Mouse (Mus musculus) embryonic facial prominence, embryonic 15.5 days (tissue): ENCODE data around the gene Cbx5. TPM values are rescaled to one million over a fixed set of nuclear protein-coding genes. Genes with fewer than 3 reads are reported as not detected.
"Not testable (repeated sequence)": the region's sequence is repeated elsewhere in the genome, so short reads cannot be mapped to it uniquely, and the experiment has no call there.

Experiments used
- ATAC-seq: fragments of 200-750 bp; cut with Nextera tagmentation; 2 replicates; pipeline ENCODE4 v1.8.0; 2017; ENCODE audit warnings: low read depth, moderate TSS enrichment; ENCODE audit not compliant: insufficient number of reproducible peaks, low FRiP score, low TSS enrichment
- H3K27ac ChIP-seq: fragments of 300-500 bp; sonication (generic); replicated peaks from 2 replicates; pipeline ENCODE4 v1.5.1; 2015; ENCODE audit warnings: mild to moderate bottlenecking, inconsistent platforms
- H3K27me3 ChIP-seq: fragments of 300-500 bp; sonication (generic); 2 replicates; pipeline ENCODE4 v1.6.1; 2015; ENCODE audit warnings: inconsistent platforms
- H3K36me3 ChIP-seq: fragments of 300-500 bp; sonication (generic); 2 replicates; pipeline ENCODE4 v1.6.1; 2015; ENCODE audit warnings: mild to moderate bottlenecking, inconsistent platforms
- H3K4me1 ChIP-seq: fragments of 300-500 bp; sonication (generic); 2 replicates; pipeline ENCODE4 v1.6.1; 2015; ENCODE audit warnings: inconsistent platforms
- H3K4me2 ChIP-seq: fragments of 300-500 bp; sonication (generic); replicated peaks from 2 replicates; pipeline ENCODE4 v1.6.1; 2015; ENCODE audit warnings: mild to moderate bottlenecking, inconsistent platforms
- H3K4me3 ChIP-seq: fragments of 300-500 bp; sonication (generic); replicated peaks from 2 replicates; pipeline ENCODE4 v1.5.1; 2015; ENCODE audit warnings: mild to moderate bottlenecking, inconsistent platforms
- H3K9ac ChIP-seq: fragments of 300-500 bp; sonication (generic); 2 replicates; pipeline ENCODE4 v1.6.1; 2015; ENCODE audit warnings: inconsistent platforms
- H3K9me3 ChIP-seq: fragments of 300-500 bp; sonication (generic); replicated peaks from 2 replicates; pipeline ENCODE4 v1.6.1; 2016; ENCODE audit warnings: inconsistent platforms
- WGBS: fragments of 180-500 bp; shearing (Covaris S2); methylation state at CpG from one replicate; pipeline ENCODE4 v1.1.7; 2015; 5-methylcytosine and 5-hydroxymethylcytosine counted together
- polyA plus RNA-seq: library from polyadenylated mRNA; unstranded; fragments of >200 nt; fragmentation: Nextera tagmentation; extraction: Ambion mirVana; gene quantifications from 2 replicates; pipeline ENCODE4 v1.2.1, GENCODE M21; 2015

Cbx5 gene
- polyA plus RNA-seq, 1 experiment from 2014 or later, result 84.3 TPM

DNA sequence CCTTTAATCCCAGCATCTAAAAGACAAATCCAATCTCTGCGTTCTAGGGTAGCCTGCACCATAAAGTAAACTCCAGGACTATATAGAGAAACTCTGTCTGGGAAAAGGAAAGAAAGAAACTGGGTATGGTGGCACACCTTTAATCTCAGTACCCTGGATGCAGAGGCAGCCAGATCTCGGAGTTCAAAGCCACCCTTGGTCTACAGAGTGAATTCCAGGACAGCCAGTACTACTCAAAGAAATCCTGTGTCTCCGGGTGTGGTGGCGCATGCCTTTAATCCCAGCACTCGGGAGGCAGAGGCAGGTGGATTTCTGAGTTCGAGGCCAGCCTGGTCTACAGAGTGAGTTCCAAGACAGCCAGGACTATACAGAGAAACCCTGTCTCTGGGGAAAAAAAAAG, 9.9 kb upstream of the Cbx5 start:
- not testable (repeated sequence) for H3K27ac ChIP-seq, H3K9me3 ChIP-seq, H3K4me1 ChIP-seq, H3K9ac ChIP-seq, H3K4me2 ChIP-seq, H3K4me3 ChIP-seq, ATAC-seq, H3K27me3 ChIP-seq
- H3K36me3 ChIP-seq, result peaks cover 42% of the 10 kb centered on the region
- 80% methylated on average over 6 of the region's 6 CpGs for WGBS

DNA sequence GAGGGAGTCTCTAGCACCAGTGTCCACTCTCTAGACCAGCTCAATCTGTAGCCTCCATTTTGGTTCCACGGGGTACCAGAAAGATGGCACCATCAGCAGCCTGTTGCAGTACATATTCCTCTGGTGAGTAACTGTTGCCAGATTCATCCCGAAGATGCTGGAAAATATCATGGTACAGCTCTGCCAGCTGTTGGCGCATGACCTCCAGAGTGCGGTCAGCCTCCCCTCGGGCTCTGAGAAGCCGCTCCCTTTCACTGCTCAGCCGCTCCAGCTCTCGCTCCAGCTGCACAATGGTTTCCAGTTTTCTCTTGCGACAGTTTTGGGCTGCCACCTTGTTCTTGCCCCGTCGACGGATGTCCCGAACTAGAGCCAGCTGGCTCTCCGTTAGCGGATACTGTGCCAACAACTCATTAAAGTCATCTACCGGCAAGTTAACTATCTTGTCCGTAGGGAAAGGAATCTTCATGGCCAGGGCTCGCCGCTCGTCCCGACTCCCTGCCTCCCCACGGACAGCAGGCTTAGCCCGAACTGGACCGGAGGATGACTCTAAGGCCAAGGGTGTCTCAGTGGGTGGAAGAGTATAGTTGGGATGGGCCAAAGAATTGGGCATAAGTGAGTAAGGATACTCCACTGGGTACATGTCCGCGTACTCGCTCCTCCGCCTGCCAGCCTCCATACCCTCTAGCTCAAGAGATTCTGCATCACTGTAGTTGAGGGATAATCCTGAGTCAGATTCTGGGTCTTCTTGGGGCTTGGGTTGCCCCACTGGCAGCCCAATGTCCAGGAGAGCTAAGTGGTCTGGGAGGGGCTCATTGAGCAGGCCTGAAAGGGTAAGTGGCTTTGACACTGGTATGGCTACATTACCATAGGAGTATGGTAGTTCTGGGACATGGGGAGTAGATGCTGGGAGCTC, 9.0 kb upstream of the Cbx5 start:
- peak; percentile 47; the same call in 1 of the 2 replicates for ATAC-seq
- WGBS, result 77% methylated on average over 28 of the region's 28 CpGs
- peaks cover 46% of the 10 kb centered on the region for H3K36me3 ChIP-seq
- no peaks in the 10 kb centered on the region for H3K27me3 ChIP-seq
- H3K4me2 ChIP-seq, result no peak overlapping the region
- 0 out of 2 replicates have a peak, but pooled peaks cover 3% of the 10 kb centered on the region for H3K4me1 ChIP-seq
- H3K27ac ChIP-seq, result no peak overlapping the region
- no peaks in the 10 kb centered on the region for H3K9me3 ChIP-seq
- H3K9ac ChIP-seq, result no peak overlapping the region
- H3K4me3 ChIP-seq, result no peak overlapping the region

DNA sequence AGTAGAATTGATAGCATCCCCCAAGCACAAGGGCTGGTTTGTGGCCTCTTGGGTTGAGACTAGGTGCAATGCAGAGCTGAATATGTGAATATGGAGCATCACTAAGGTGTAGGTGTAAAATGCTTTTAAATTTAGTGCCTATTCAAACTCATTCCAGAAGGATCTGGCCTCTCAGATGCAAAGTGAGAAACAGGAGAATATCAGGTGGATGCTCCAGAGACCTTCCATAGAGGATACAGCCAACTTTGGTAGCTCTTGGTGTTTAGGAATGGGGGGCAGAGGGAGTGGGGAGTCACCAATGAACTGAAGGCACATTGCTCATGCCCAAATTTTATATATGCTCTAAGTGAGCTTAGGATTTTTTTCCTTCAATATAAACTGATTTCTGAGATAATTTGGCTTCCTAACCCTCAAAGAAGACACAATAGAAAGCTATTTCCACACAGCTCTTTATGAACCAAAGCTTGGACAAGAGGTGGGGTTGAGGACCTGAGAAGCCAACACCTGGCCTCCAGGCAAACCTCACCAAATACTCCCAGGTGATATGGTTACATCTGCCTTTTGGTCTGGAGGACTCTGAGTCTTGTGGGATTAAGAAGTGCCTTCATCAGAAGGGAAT, 8.3 kb upstream of the Cbx5 start:
- no peak overlapping the region for H3K9ac ChIP-seq
- peaks cover 9% of the 10 kb centered on the region for H3K4me1 ChIP-seq
- H3K9me3 ChIP-seq, result no peaks in the 10 kb centered on the region
- peaks cover 54% of the 10 kb centered on the region for H3K36me3 ChIP-seq
- no peaks in the 10 kb centered on the region for H3K27me3 ChIP-seq
- H3K4me3 ChIP-seq, result no peak overlapping the region
- H3K4me2 ChIP-seq, result no peak overlapping the region
- H3K27ac ChIP-seq, result no peak overlapping the region
- no peak for ATAC-seq

GRCm38 (mm10) chr15:103247078-103247781, 7.6 kb upstream of the Cbx5 start:
- ATAC-seq, result no peak
- no peaks in the 10 kb centered on the region for H3K27me3 ChIP-seq
- 85% methylated on average over 9 of the region's 9 CpGs for WGBS
- H3K4me2 ChIP-seq, result no peak overlapping the region
- peaks cover 60% of the 10 kb centered on the region for H3K36me3 ChIP-seq
- no peak overlapping the region for H3K9ac ChIP-seq
- peaks cover 16% of the 10 kb centered on the region for H3K4me1 ChIP-seq
- H3K4me3 ChIP-seq, result no peak overlapping the region
- no peak overlapping the region for H3K27ac ChIP-seq
- no peaks in the 10 kb centered on the region for H3K9me3 ChIP-seq

GRCm38 (mm10) chr15:103245616-103246015, 6.0 kb upstream of the Cbx5 start:
- H3K27me3 ChIP-seq, result no peaks in the 10 kb centered on the region
- H3K27ac ChIP-seq, result no peak overlapping the region; the same call in 1 of the 2 replicates
- no peak for ATAC-seq
- no peak overlapping the region for H3K4me2 ChIP-seq
- H3K9ac ChIP-seq, result no peak overlapping the region
- peaks cover 66% of the 10 kb centered on the region for H3K36me3 ChIP-seq
- peaks cover 18% of the 10 kb centered on the region for H3K4me1 ChIP-seq
- no peak overlapping the region for H3K4me3 ChIP-seq
- no peaks in the 10 kb centered on the region for H3K9me3 ChIP-seq
- WGBS, result 78% methylated on average over 6 of the region's 6 CpGs

DNA sequence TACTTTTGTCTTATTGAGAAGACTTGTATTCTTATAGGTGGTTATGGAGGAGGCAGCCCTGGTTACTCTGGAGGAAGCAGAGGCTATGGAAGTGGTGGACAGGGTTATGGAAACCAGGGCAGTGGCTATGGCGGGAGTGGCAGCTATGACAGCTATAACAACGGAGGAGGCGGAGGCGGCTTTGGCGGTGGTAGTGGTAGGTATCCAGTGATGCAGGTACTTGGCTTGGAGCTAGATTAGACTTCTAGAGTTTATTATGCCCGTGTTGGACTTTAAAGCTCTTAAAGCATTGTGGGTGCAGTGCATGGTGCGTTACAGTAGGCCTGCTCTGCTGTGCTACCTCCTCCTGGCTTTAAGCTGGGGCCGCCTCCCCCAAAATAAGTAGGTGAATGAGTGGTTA, 3.3 kb upstream of the Cbx5 start:
- Histone ChIP-seq H3K9me3 (no peaks in the 10 kb centered on the region), H3K36me3 (peaks cover 54% of the 10 kb centered on the region), H3K27me3 (no peaks in the 10 kb centered on the region), H3K4me3 (peak overlapping the region; percentile 72), H3K4me1 (peaks cover 18% of the 10 kb centered on the region), H3K4me2 (peak overlapping the region; percentile 73), H3K9ac (0 out of 2 replicates have a peak overlapping the region, but pooled peaks have one; percentile 3), H3K27ac (no peak overlapping the region)
- WGBS, result 60% methylated on average over 8 of the region's 8 CpGs
- ATAC-seq, result no peak

- peak overlapping the region; percentile 75 for H3K9ac ChIP-seq
- not testable (repeated sequence) for H3K27me3 ChIP-seq, ATAC-seq, H3K9me3 ChIP-seq
- H3K36me3 ChIP-seq, result peaks cover 39% of the 10 kb centered on the region
- peak overlapping the region; percentile 94 for H3K27ac ChIP-seq
- peak overlapping the region; percentile 72 for H3K4me3 ChIP-seq
- H3K4me1 ChIP-seq, result peaks cover 18% of the 10 kb centered on the region
- WGBS, result 5% methylated on average over 12 of the region's 12 CpGs
- H3K4me2 ChIP-seq, result peak overlapping the region; percentile 73
Measured at GRCm38 (mm10) chr15:103241071-103242018, 1.7 kb upstream of the Cbx5 start.

DNA sequence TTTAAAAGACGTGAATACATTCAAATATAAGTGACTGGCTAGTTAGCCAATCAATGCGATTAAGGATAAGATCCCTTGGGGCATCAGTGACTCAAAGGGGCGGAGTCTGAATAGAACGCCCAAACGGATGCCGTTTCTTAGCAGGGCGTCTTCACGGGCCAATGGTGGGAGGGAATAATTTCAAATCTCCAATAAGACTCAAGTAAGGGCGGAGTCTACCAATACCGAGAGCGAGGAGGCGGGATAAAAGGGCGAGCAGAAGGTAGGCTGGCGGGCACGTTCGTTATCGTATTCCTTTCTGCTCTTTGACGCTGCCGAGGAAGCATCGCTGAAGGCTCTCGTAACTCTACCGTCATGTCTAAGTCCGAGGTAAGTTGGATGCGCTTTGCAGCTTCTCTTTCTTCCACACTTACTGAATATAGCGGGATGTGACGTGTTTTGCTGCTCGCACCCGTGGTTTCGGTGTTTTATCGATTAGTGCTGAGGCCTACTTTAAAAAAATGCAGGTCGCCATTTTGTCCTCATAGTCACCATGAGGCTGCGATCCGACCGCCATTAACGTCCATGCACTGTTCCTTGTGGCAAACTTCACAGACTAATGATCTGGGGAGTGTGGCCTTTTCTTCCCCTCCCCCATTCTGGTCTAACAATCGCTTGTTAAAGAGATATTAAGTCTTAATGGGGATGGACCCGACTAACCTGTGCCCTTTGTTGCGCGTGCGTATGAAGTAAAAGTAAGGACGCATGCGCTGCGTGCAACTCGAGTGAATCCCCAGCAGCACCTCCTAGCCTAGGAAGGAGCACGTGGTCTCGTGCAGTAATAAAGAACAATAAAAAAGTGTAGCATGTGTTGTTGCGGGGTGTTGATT, 778 bp upstream of the Cbx5 start, which contains the start of gene Hnrnpa1:
TSS of gene Hnrnpa1 (plus strand) at position 273 of the 869 bp plus-strand sequence.
- H3K4me1 ChIP-seq, result peaks cover 18% of the 10 kb centered on the region
- H3K27me3 ChIP-seq, result no peaks in the 10 kb centered on the region
- peak within 1 kb of the TSS; percentile 72 for H3K4me3 ChIP-seq
- peak within 1 kb of the TSS; percentile 73 for H3K4me2 ChIP-seq
- peak within 1 kb of the TSS; percentile 94 for H3K27ac ChIP-seq
- H3K9me3 ChIP-seq, result no peaks in the 10 kb centered on the region
- ATAC-seq, result peak; percentile 92
- WGBS, result under 1% methylated on average over 47 of the region's 47 CpGs
- H3K9ac ChIP-seq, result peak within 1 kb of the TSS; percentile 75
- H3K36me3 ChIP-seq, result peaks cover 36% of the 10 kb centered on the region

- Histone ChIP-seq H3K27ac (peak overlapping the region; percentile 94), H3K36me3 (peaks cover 38% of the 10 kb centered on the region), H3K27me3 (no peaks in the 10 kb centered on the region), H3K9ac (peak overlapping the region; percentile 33), H3K4me1 (peaks cover 15% of the 10 kb centered on the region), H3K4me3 (peak overlapping the region; percentile 72), H3K4me2 (peak overlapping the region; percentile 55), H3K9me3 (no peaks in the 10 kb centered on the region)
- WGBS, result under 1% methylated on average over 26 of the region's 26 CpGs
- peak; percentile 91 for ATAC-seq
Measured at GRCm38 (mm10) chr15:103239130-103239684, 409 bp downstream of the Cbx5 start.
